Mouse (Mus musculus) neural tube, embryonic 14.5 days (tissue): ENCODE measurements around the gene Shld2. TPM values are rescaled to one million over a fixed set of nuclear protein-coding genes. Genes with fewer than 3 reads are reported as not detected.

ENCODE experiments used
- ATAC-seq: fragments of 200-750 bp; cut with Nextera tagmentation; 2 replicates; pipeline ENCODE4 v1.8.0; 2017; ENCODE audit warnings: low read depth, mild to moderate bottlenecking, moderate TSS enrichment, moderate library complexity
- H3K27ac ChIP-seq: fragments of 300-500 bp; sonication (generic); 2 replicates; pipeline ENCODE4 v1.5.1; 2014; ENCODE audit warnings: low read depth, mild to moderate bottlenecking, control low read depth, low read length, moderate library complexity, mixed read lengths
- H3K27me3 ChIP-seq: fragments of 300-500 bp; sonication (generic); 2 replicates; pipeline ENCODE4 v1.6.1; 2014; ENCODE audit warnings: low read length; ENCODE audit not compliant: control insufficient read depth, insufficient read depth
- H3K36me3 ChIP-seq: fragments of 300-500 bp; sonication (generic); 2 replicates; pipeline ENCODE4 v1.6.1; 2014; ENCODE audit warnings: low read length, mixed read lengths; ENCODE audit not compliant: control insufficient read depth, insufficient read depth
- H3K4me1 ChIP-seq: fragments of 300-500 bp; sonication (generic); 2 replicates; pipeline ENCODE4 v1.6.1; 2014; ENCODE audit warnings: low read length; ENCODE audit not compliant: control insufficient read depth, insufficient read depth
- H3K4me2 ChIP-seq: fragments of 300-500 bp; sonication (generic); 2 replicates; pipeline ENCODE4 v1.6.1; 2014; ENCODE audit warnings: mild to moderate bottlenecking, low read depth, low read length, control low read depth
- H3K4me3 ChIP-seq: fragments of 300-500 bp; sonication (generic); 2 replicates; pipeline ENCODE4 v1.5.1; 2014; ENCODE audit warnings: low read depth, low read length, control low read depth, mixed read lengths
- H3K9ac ChIP-seq: fragments of 300-500 bp; sonication (generic); replicated peaks from 2 replicates; pipeline ENCODE4 v1.6.1; 2014; ENCODE audit warnings: low read depth, mild to moderate bottlenecking, control low read depth, low read length, mixed read lengths
- H3K9me3 ChIP-seq: fragments of 300-500 bp; sonication (generic); 2 replicates; pipeline ENCODE4 v1.6.1; 2016; ENCODE audit warnings: low read length; ENCODE audit not compliant: control insufficient read depth
- WGBS: fragments of 180-500 bp; shearing (Covaris S2); extraction: QIAGEN DNeasy Blood & Tissue Kit; methylation state at CpG from one replicate; pipeline ENCODE4 v1.1.7; 2014; 5-methylcytosine and 5-hydroxymethylcytosine counted together
- polyA plus RNA-seq: library from polyadenylated mRNA; unstranded; fragments of >200 nt; fragmentation: Nextera tagmentation; extraction: Ambion mirVana; gene quantifications from 2 replicates; pipeline ENCODE4 v1.2.1, GENCODE M21; 2014

Shld2 gene
- polyA plus RNA-seq, 1 experiment from 2014 or later, result 8.0 TPM

DNA sequence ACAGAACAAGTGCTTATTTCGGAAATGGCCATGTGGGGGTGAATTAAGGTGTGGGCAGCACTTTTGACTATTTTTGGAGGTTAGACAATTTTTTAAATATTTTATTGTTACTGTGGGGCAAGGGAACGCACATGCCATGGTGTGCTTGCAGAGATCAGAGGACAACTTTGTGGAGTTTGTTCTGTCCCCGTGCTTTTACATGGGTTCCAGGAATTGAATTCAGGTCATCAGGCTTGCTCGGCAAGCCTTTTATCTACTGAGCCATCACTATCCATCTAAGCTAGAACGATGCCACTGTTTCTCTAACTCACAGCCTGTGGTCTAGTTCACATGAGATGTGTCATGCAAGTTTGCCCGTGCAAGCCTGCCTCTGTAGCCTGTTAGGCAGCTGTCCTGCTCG, 38.0 kb upstream of the Shld2 start:
- Histone ChIP-seq H3K9me3 (no peaks in the 10 kb centered on the region), H3K27me3 (no peaks in the 10 kb centered on the region), H3K4me3 (no peak overlapping the region), H3K27ac (no peak overlapping the region), H3K9ac (no peak overlapping the region), H3K4me2 (no peak overlapping the region), H3K36me3 (peaks cover 9% of the 10 kb centered on the region), H3K4me1 (no peaks in the 10 kb centered on the region)
- WGBS, result 88% methylated on average over 7 of the region's 7 CpGs
- no peak for ATAC-seq

DNA sequence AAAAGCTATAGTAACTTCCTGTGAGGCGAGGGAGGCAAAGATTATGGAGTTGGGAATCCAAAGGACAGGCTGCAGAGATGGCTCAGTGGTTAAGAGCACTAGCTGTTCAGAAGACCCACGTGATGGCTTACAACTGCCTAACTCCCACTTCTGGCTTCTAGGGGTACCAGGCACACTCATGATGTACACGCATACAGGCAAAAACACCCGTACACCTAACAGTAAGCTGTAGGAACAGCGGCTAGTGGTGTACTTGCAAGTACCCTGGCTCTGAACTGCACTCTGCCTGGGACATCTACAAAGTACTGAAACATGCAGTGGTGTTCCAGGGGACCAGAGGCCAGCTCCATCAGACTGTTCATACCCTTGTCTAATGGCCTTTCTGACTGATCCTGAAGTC, 36.8 kb upstream of the Shld2 start:
- H3K4me2 ChIP-seq, result no peak overlapping the region
- H3K27me3 ChIP-seq, result no peaks in the 10 kb centered on the region
- H3K9me3 ChIP-seq, result no peaks in the 10 kb centered on the region
- no peak overlapping the region for H3K27ac ChIP-seq
- no peak overlapping the region for H3K9ac ChIP-seq
- H3K36me3 ChIP-seq, result peaks cover 19% of the 10 kb centered on the region
- H3K4me1 ChIP-seq, result no peaks in the 10 kb centered on the region
- 90% methylated on average over 5 of the region's 5 CpGs for WGBS
- H3K4me3 ChIP-seq, result no peak overlapping the region
- ATAC-seq, result no peak

DNA sequence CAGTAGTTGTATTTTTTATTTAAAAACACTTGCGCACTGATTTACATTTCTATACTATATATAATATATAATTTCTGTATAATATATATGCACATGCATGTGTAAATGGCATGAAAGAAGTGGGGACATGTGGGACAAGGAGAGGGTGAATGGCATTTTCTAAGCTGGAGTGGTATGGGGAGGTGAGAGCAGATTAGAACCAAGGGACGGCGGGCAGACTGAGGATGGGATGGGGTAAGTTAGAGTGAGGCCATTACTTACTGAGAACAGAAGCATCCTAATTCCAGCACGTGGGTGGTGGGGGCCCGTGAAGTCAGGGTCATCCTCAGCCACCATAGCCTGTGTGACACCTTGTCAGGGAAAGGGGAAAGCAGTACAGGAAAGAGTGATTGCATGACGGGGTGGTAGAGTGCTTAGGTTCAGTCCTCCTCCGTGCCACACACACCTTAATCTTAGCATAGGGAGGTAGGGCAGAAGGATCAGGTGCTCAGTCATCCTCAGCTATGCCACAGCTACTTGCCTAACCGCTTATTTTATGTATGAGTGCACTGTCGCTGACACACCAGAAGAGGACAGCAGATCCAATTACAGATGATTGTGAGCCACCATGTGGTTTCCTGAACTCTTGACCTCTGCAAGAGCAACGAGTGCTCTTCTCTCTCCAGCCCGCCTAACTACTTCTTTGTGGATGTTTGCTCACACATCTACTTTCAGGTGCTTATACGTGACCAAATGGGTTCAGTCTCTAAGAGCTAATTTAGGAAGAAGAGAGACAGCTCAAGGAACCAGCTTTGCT, 35.7 kb upstream of the Shld2 start:
- no peaks in the 10 kb centered on the region for H3K9me3 ChIP-seq
- H3K9ac ChIP-seq, result no peak overlapping the region
- ATAC-seq, result peak; percentile 49; the same call in 1 of the 2 replicates
- 62% methylated on average over 12 of the region's 12 CpGs for WGBS
- no peaks in the 10 kb centered on the region for H3K4me1 ChIP-seq
- H3K27ac ChIP-seq, result no peak overlapping the region
- peaks cover 28% of the 10 kb centered on the region for H3K36me3 ChIP-seq
- no peak overlapping the region for H3K4me3 ChIP-seq
- H3K27me3 ChIP-seq, result no peaks in the 10 kb centered on the region
- no peak overlapping the region for H3K4me2 ChIP-seq

DNA sequence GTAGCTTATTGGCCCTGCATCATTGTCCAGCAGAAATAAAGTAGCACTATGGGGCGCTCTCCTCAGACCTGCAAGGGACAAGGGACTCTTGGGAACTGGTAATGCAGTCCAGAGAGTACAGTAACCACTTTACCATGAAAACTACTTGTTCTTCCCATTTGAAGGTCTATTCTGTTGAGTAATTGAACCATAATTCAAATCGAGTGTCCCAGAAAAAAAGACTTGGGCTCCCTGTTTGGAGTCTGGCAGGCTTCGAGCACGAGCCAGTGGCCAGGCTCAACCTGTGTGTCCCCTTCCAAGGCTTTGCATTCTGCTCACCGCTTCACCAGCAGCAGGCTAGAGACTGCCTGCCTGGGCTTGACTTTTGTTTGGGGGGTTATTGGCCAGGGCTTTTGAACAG, 34.1 kb upstream of the Shld2 start:
- Histone ChIP-seq H3K36me3 (peaks cover 34% of the 10 kb centered on the region), H3K27ac (no peak overlapping the region), H3K9ac (no peak overlapping the region), H3K4me1 (no peaks in the 10 kb centered on the region), H3K4me3 (no peak overlapping the region), H3K27me3 (no peaks in the 10 kb centered on the region), H3K9me3 (no peaks in the 10 kb centered on the region), H3K4me2 (no peak overlapping the region)
- ATAC-seq, result no peak
- WGBS, result 74% methylated on average over 5 of the region's 5 CpGs

DNA sequence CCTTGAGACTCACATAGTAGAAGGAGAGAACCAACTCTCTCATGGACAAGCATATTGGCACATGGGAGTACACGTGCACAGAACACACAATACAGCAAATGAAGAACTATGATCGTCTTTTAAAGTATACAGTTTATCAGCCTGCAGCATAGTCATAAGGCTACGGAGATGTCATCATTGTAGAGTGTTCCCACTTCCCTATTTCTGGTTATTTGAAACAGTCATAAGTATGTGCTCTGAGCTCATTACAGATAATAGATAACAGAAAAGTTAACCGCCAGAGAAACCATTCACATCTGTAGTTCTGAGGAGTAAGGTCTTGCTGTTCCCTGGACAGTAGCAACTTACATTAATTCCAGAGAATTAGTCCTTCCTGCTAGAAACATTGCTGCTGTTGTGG, 32.8 kb upstream of the Shld2 start:
- no peak overlapping the region for H3K4me2 ChIP-seq
- WGBS, result 96% methylated on average over 4 of the region's 4 CpGs
- H3K9me3 ChIP-seq, result no peaks in the 10 kb centered on the region
- ATAC-seq, result no peak
- no peaks in the 10 kb centered on the region for H3K4me1 ChIP-seq
- H3K4me3 ChIP-seq, result no peak overlapping the region
- no peaks in the 10 kb centered on the region for H3K27me3 ChIP-seq
- peaks cover 35% of the 10 kb centered on the region for H3K36me3 ChIP-seq
- H3K27ac ChIP-seq, result no peak overlapping the region
- H3K9ac ChIP-seq, result no peak overlapping the region

DNA sequence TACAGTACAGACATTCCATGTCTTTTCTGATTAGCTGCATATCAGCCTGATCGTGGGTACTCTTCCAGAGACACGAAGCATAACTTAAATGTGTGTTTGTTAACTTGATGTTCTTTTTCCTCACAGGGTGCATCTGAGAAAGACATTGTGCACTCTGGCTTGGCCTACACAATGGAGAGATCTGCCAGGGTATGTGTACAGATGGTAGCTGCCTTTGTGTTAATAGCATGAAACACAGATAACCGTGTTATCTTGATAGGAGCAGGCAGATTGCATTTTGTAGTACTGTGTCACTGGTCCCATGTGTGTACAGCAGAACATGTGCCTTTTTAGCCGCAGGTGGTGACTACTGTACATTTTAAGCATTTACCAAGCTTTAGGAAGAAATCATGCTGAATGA, 31.7 kb upstream of the Shld2 start:
- H3K4me1 ChIP-seq, result no peaks in the 10 kb centered on the region
- H3K9me3 ChIP-seq, result no peaks in the 10 kb centered on the region
- H3K9ac ChIP-seq, result no peak overlapping the region
- no peak for ATAC-seq
- no peak overlapping the region for H3K27ac ChIP-seq
- no peak overlapping the region for H3K4me2 ChIP-seq
- H3K36me3 ChIP-seq, result peaks cover 38% of the 10 kb centered on the region
- 87% methylated on average over 4 of the region's 4 CpGs for WGBS
- H3K27me3 ChIP-seq, result no peaks in the 10 kb centered on the region
- no peak overlapping the region for H3K4me3 ChIP-seq

DNA sequence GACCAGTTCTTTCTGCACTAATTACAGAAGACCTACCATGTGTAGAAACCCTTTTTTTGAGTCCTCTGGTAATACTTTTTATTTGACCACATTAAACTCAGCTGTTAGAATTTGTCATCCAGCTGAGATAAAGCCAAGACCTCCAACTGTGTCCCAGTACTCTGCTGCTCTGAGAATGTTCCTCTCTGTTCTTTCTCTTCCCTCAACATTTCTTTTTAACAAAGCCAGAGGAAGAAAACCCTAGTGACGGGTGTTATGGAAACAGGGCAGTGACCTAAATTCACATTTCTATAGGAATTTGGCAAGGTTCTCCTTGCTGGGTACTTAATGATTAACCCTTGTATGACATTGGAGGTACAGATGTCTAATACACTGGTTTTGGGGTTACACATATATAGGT, 29.2 kb upstream of the Shld2 start:
- no peaks in the 10 kb centered on the region for H3K27me3 ChIP-seq
- H3K4me3 ChIP-seq, result no peak overlapping the region
- H3K9me3 ChIP-seq, result no peaks in the 10 kb centered on the region
- no peaks in the 10 kb centered on the region for H3K4me1 ChIP-seq
- H3K4me2 ChIP-seq, result no peak overlapping the region
- WGBS, result 40% methylated on average over 1 of the region's 1 CpGs
- peaks cover 59% of the 10 kb centered on the region for H3K36me3 ChIP-seq
- no peak overlapping the region for H3K27ac ChIP-seq
- ATAC-seq, result no peak
- H3K9ac ChIP-seq, result no peak overlapping the region

DNA sequence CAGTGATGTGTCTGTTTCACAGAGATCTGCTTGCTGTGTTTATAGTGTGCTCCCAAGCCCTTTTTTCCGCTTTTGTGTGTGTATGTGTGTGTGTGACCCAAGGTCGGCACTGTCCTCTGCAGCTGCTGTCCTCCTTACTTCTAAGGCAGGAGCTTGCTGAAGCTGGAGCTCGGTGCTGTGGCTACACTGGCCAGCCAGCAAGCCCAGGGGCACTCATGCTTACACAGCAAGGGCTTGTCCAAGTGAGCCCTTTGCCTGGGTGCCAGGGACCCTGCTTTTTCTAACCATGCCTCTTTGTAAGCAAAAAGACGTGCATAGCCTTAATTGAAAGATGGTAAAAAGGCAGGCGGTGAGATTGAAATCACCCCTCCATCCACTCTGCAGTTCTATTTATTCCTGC, 22.2 kb upstream of the Shld2 start:
- peak; percentile 68 for ATAC-seq
- no peaks in the 10 kb centered on the region for H3K9me3 ChIP-seq
- no peaks in the 10 kb centered on the region for H3K4me1 ChIP-seq
- peak overlapping the region; percentile 56 for H3K27ac ChIP-seq
- H3K4me3 ChIP-seq, result no peak overlapping the region
- no peaks in the 10 kb centered on the region for H3K27me3 ChIP-seq
- H3K9ac ChIP-seq, result no peak overlapping the region
- no peak overlapping the region for H3K4me2 ChIP-seq
- peaks cover 34% of the 10 kb centered on the region for H3K36me3 ChIP-seq
- 84% methylated on average over 5 of the region's 5 CpGs for WGBS

DNA sequence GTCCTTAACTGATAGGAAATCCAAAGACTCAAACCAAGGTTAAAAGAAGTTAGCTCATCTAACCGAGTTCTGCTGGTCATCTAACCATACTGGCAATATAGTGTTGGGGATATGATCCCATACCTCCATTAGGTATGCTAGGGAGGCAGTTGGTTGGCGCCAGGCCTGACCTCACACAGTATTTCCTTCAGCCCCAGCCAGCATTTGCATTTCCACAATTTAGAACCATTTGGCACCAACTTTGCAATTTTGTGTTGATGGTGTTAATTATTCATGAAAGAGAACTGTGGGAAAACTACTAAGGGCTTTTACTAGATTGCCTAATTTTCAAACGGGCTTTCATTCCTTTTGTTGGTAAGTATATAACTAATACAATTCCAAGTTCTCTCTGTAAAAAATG, 21.6 kb upstream of the Shld2 start:
- peak; percentile 53; the same call in 1 of the 2 replicates for ATAC-seq
- Histone ChIP-seq H3K36me3 (peaks cover 34% of the 10 kb centered on the region), H3K27me3 (no peaks in the 10 kb centered on the region), H3K4me1 (no peaks in the 10 kb centered on the region), H3K27ac (no peak overlapping the region; the same call in 1 of the 2 replicates), H3K4me3 (no peak overlapping the region), H3K4me2 (no peak overlapping the region), H3K9ac (no peak overlapping the region), H3K9me3 (no peaks in the 10 kb centered on the region)
- WGBS, result 79% methylated on average over 3 of the region's 3 CpGs
